Mouse (Mus musculus): ENCODE measurements around the gene Bglap. TPM values are rescaled to one million over a fixed set of nuclear protein-coding genes. Genes with fewer than 3 reads are reported as not detected.

Gene Bglap
- polyA plus RNA-seq, 1 experiment from 2014 or later, result not detected

Other genes starting within 250 kb of the Bglap start
- 12.0 and 12.3 TPM in 2 replicates for gene Mef2d, start 242.1 kb downstream of the Bglap start, polyA plus RNA-seq (2014; fragmentation: Nextera tagmentation; extraction: Ambion mirVana)
- gene Rhbg, start 129.8 kb downstream of the Bglap start, polyA plus RNA-seq (2014; fragmentation: Nextera tagmentation; extraction: Ambion mirVana), result 0.13 and 0.25 TPM in 2 replicates
- 0.20 and 0.49 TPM in 2 replicates for gene Gm38392, start 97.3 kb downstream of the Bglap start, polyA plus RNA-seq (2014; fragmentation: Nextera tagmentation; extraction: Ambion mirVana)
- gene Tsacc, start 87.5 kb downstream of the Bglap start, polyA plus RNA-seq (2014; fragmentation: Nextera tagmentation; extraction: Ambion mirVana), result 8.1 and 8.6 TPM in 2 replicates
- 736 and 767 TPM in 2 replicates for gene Cct3, start 87.3 kb downstream of the Bglap start, polyA plus RNA-seq (2014; fragmentation: Nextera tagmentation; extraction: Ambion mirVana)
- 69.4 and 71.5 TPM in 2 replicates for gene Glmp, start 59.4 kb downstream of the Bglap start, polyA plus RNA-seq (2014; fragmentation: Nextera tagmentation; extraction: Ambion mirVana)
- gene Tmem79, start 48.3 kb downstream of the Bglap start, polyA plus RNA-seq (2014; fragmentation: Nextera tagmentation; extraction: Ambion mirVana), result 1.7 TPM in 2 replicates
- 42.0 and 44.5 TPM in 2 replicates for gene Smg5, start 48.2 kb downstream of the Bglap start, polyA plus RNA-seq (2014; fragmentation: Nextera tagmentation; extraction: Ambion mirVana)
- 1.3 and 1.6 TPM in 2 replicates for gene Paqr6, start 19.9 kb downstream of the Bglap start, polyA plus RNA-seq (2014; fragmentation: Nextera tagmentation; extraction: Ambion mirVana)
- 0.26 TPM in 1 of 2 replicates, not detected in the other for gene Bglap3, start 11.7 kb downstream of the Bglap start, polyA plus RNA-seq (2014; fragmentation: Nextera tagmentation; extraction: Ambion mirVana)
- gene Bglap2, start 5.8 kb downstream of the Bglap start, polyA plus RNA-seq (2014; fragmentation: Nextera tagmentation; extraction: Ambion mirVana), result not detected in 2 replicates
- 108 and 109 TPM in 2 replicates for gene Pmf1, start 25.9 kb upstream of the Bglap start, polyA plus RNA-seq (2014; fragmentation: Nextera tagmentation; extraction: Ambion mirVana)
- 22.1 and 23.7 TPM in 2 replicates for gene Slc25a44, start 40.7 kb upstream of the Bglap start, polyA plus RNA-seq (2014; fragmentation: Nextera tagmentation; extraction: Ambion mirVana)
- 5.7 and 7.8 TPM in 2 replicates for gene Sema4a, start 76.7 kb upstream of the Bglap start, polyA plus RNA-seq (2014; fragmentation: Nextera tagmentation; extraction: Ambion mirVana)
- gene Lmna, start 125.5 kb upstream of the Bglap start, polyA plus RNA-seq (2014; fragmentation: Nextera tagmentation; extraction: Ambion mirVana), result 22.5 and 22.8 TPM in 2 replicates
- 45.9 and 51.9 TPM in 2 replicates for gene Mex3a, start 147.9 kb upstream of the Bglap start, polyA plus RNA-seq (2014; fragmentation: Nextera tagmentation; extraction: Ambion mirVana)
- gene Rab25, start 163.8 kb upstream of the Bglap start, polyA plus RNA-seq (2014; fragmentation: Nextera tagmentation; extraction: Ambion mirVana), result 1.1 and 1.8 TPM in 2 replicates
- gene Lamtor2, start 168.6 kb upstream of the Bglap start, polyA plus RNA-seq (2014; fragmentation: Nextera tagmentation; extraction: Ambion mirVana), result 76.1 and 93.9 TPM in 2 replicates
- gene Ubqln4, start 169.3 kb upstream of the Bglap start, polyA plus RNA-seq (2014; fragmentation: Nextera tagmentation; extraction: Ambion mirVana), result 62.6 and 66.3 TPM in 2 replicates
- gene Ssr2, start 191.4 kb upstream of the Bglap start, polyA plus RNA-seq (2014; fragmentation: Nextera tagmentation; extraction: Ambion mirVana), result 152 and 169 TPM in 2 replicates
- gene Arhgef2, start 221.5 kb upstream of the Bglap start, polyA plus RNA-seq (2014; fragmentation: Nextera tagmentation; extraction: Ambion mirVana), result 149 and 181 TPM in 2 replicates